ENCODE assay signal across 8 mouse cellular contexts in the genomic region with DNA sequence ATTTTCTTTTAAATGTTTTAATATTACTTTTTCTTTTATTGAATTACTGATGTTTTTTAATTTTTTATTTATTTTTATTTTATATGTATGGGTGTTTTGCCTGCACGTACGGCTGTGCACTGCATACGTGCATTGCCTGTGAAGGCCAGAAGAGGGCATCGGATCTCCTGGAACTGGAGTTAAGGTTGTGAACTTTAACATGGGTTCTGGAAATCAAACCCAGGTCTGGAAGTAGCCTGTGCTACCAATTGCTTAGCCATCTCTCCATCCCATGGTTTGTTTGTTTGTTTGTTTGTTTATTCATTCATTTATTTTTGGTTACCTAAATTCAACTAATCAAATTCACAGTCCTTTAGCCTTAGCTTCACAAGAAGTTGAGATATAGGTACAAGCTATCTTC. TPM values are rescaled to one million over a fixed set of nuclear protein-coding genes. Genes with fewer than 3 reads are reported as not detected.
DNase-seq lines count a peak whose midpoint lies in the region; ATAC-seq lines count a peak whose summit lies in the region.
"Had no signal": no experiment of that assay in that cellular context is flagged by ENCODE, and none has a peak within 500 bp of the region (broad histone marks: within the 10 kb centered on the region; RNA-seq: fewer than 3 reads in every experiment).

No protein-coding gene starts in this region.

- no peaks in the 10 kb centered on the region for H3K27me3 ChIP-seq in embryonic facial prominence, embryonic 10.5 days (replicated peaks; ENCODE audit: low read depth, poor library complexity, severe bottlenecking)
- H3K27me3 ChIP-seq in liver, embryonic 12.5 days (replicated peaks), result no peaks in the 10 kb centered on the region

- DNase-seq in left cerebral cortex, postnatal 4 days, result peak; percentile 17
- DNase-seq in left cerebral cortex, adult 8-10 months (ENCODE audit: low spot score in 2 of 2), result no peak
- peak; percentile 66 for DNase-seq in T-cell, adult 2 months (ENCODE audit: low spot score)
- peak; percentile 48 for DNase-seq in embryonic facial prominence, embryonic 10.5 days (ENCODE audit: low spot score)
- peak; percentile 16 to 45 for DNase-seq in spleen, adult 18-20 months
- no peak for DNase-seq in urinary bladder, adult 2 months (ENCODE audit: low spot score)

- H3K4me2 ChIP-seq in liver, embryonic 12.5 days, result no peak overlapping the region

- H3K9ac ChIP-seq in liver, embryonic 12.5 days, result no peak overlapping the region

- ATAC-seq in liver, embryonic 12.5 days, result 0 out of 2 replicates have a peak, but pooled peaks have one; percentile 52

- no peaks in the 10 kb centered on the region for H3K9me3 ChIP-seq in embryonic facial prominence, embryonic 10.5 days
- 0 out of 2 replicates have a peak, but pooled peaks cover 1% of the 10 kb centered on the region for H3K9me3 ChIP-seq in liver, embryonic 12.5 days (replicated peaks)

- no peak overlapping the region for H3K4me3 ChIP-seq in embryonic facial prominence, embryonic 10.5 days
- H3K4me3 ChIP-seq in liver, embryonic 12.5 days, result no peak overlapping the region

- 43% methylated on average over 4 of the region's 4 CpGs for WGBS in embryonic facial prominence, embryonic 10.5 days
- WGBS in liver, embryonic 12.5 days (ENCODE audit: insufficient replicate concordance), result 19% methylated on average over 4 of the region's 4 CpGs

- no peak overlapping the region for H3K27ac ChIP-seq in embryonic facial prominence, embryonic 10.5 days (replicated peaks)
- no peak overlapping the region for H3K27ac ChIP-seq in liver, embryonic 12.5 days
- H3K27ac ChIP-seq: macrophage had no signal

- H3K36me3 ChIP-seq in embryonic facial prominence, embryonic 10.5 days (replicated peaks), result no peaks in the 10 kb centered on the region
- H3K36me3 ChIP-seq in liver, embryonic 12.5 days, result no peaks in the 10 kb centered on the region

- intact Hi-C loops in left cerebral cortex, postnatal 4 days (cut with DNase I), result no loop called here

- H3K4me1 ChIP-seq in embryonic facial prominence, embryonic 10.5 days, result peaks cover 7% of the 10 kb centered on the region
- peaks cover 22% of the 10 kb centered on the region for H3K4me1 ChIP-seq in liver, embryonic 12.5 days

RNA-seq across cellular contexts. Expression of a gene that starts 10.7 kb away (rescaled TPM):
- 1 to 10 TPM; 3.5 to 3.9 TPM for total RNA-seq in left cerebral cortex, postnatal 4 days (2021)
- total RNA-seq in left cerebral cortex, adult 8-10 months (2022), result 10 to 100 TPM in 2 of 4 experiments, 1 to 10 TPM in 2; 6.5 to 11.5 (median 9.3) TPM
- 15.1 and 17.0 TPM in 2 replicates for polyA plus RNA-seq in embryonic facial prominence, embryonic 10.5 days (2016; fragmentation: Nextera tagmentation; extraction: Ambion mirVana)
- 8.1 and 8.4 TPM in 2 replicates for polyA plus RNA-seq in liver, embryonic 12.5 days (2016; fragmentation: Nextera tagmentation; extraction: Ambion mirVana)
- polyA plus RNA-seq in urinary bladder, adult 2 months (2012; rRNA removed), result 261 and 377 TPM in 2 replicates

RNA-seq across cellular contexts. Expression of a gene that starts 27.7 kb away (rescaled TPM):
- total RNA-seq in left cerebral cortex, postnatal 4 days (2021), result 100 to 1,000 TPM; 527 to 532 TPM
- total RNA-seq in left cerebral cortex, adult 8-10 months (2022), result 100 to 1,000 TPM; 447 to 482 (median 465) TPM
- 664 and 683 TPM in 2 replicates for polyA plus RNA-seq in embryonic facial prominence, embryonic 10.5 days (2016; fragmentation: Nextera tagmentation; extraction: Ambion mirVana)
- 704 and 734 TPM in 2 replicates for polyA plus RNA-seq in liver, embryonic 12.5 days (2016; fragmentation: Nextera tagmentation; extraction: Ambion mirVana)
- polyA plus RNA-seq in urinary bladder, adult 2 months (2012; rRNA removed), result 2,335 and 2,390 TPM in 2 replicates

Comparison
In these comparisons a context has a peak if more than half of its experiments do, and no peak if none do; other contexts are left out.
1. DNase-seq: peak in left cerebral cortex, postnatal 4 days (single experiment), T-cell, adult 2 months (single experiment), embryonic facial prominence, embryonic 10.5 days (single experiment) and spleen, adult 18-20 months (2 of 2); none in left cerebral cortex, adult 8-10 months (0 of 2) and urinary bladder, adult 2 months (single experiment).
2. RNA of a gene that starts 10.7 kb away (polyA plus RNA-seq): 261 to 377 TPM in urinary bladder, adult 2 months; 15.1 to 17.0 TPM in embryonic facial prominence, embryonic 10.5 days and 8.1 to 8.4 TPM in liver, embryonic 12.5 days; every median in the first group is over 10 times any median in the second.